ENCODE assay signal across 8 mouse cellular contexts in genomic region chr9:51764921-51765416, GRCm38 (mm10). TPM values are rescaled to one million over a fixed set of nuclear protein-coding genes. Genes with fewer than 3 reads are reported as not detected.
DNase-seq lines count a peak whose midpoint lies in the region; ATAC-seq and TF ChIP-seq lines count a peak whose summit lies in the region.

TSS of gene Arhgap20 (plus strand) at chr9:51765337.

- H3K9ac ChIP-seq in hindbrain, embryonic 12.5 days, result peak within 1 kb of the TSS; percentile 74
- peak within 1 kb of the TSS; percentile 56 for H3K9ac ChIP-seq in lung, embryonic 15.5 days

- peak within 1 kb of the TSS; percentile 73 for H3K4me3 ChIP-seq in hindbrain, embryonic 12.5 days
- peak within 1 kb of the TSS; percentile 68 for H3K4me3 ChIP-seq in lung, embryonic 15.5 days
- H3K4me3 ChIP-seq in thymus, adult 2 months (ENCODE audit: control insufficient read depth, insufficient read depth, low read length), result peak within 1 kb of the TSS; percentile 51

- peaks cover 21% of the 10 kb centered on the region for H3K27me3 ChIP-seq in hindbrain, embryonic 12.5 days
- H3K27me3 ChIP-seq in lung, embryonic 15.5 days, result peaks cover 26% of the 10 kb centered on the region; the same call in 1 of the 2 replicates
- H3K27me3 ChIP-seq in thymus, adult 2 months (ENCODE audit: control insufficient read depth, insufficient read depth, low read length), result peaks cover 7% of the 10 kb centered on the region; the same call in 1 of the 2 replicates

- peak within 1 kb of the TSS; percentile 86 for H3K27ac ChIP-seq in hindbrain, embryonic 12.5 days
- H3K27ac ChIP-seq in lung, embryonic 15.5 days, result peak within 1 kb of the TSS; percentile 75
- no peak within 1 kb of the TSS for H3K27ac ChIP-seq in thymus, adult 2 months (ENCODE audit: control insufficient read depth, insufficient read depth, low read length)

- no peak for TF ChIP-seq POLR2A in thymus, adult 2 months (IDR thresholded peaks at IDR 0.05; ENCODE audit: control insufficient read depth, extremely low read depth, insufficient read depth, low read length, poor library complexity)

- H3K4me2 ChIP-seq in hindbrain, embryonic 12.5 days (replicated peaks), result peak within 1 kb of the TSS; percentile 80
- peak within 1 kb of the TSS; percentile 93 for H3K4me2 ChIP-seq in lung, embryonic 15.5 days

- peak; percentile 93 for ATAC-seq in hindbrain, embryonic 12.5 days (ENCODE audit: low FRiP score)
- ATAC-seq in lung, embryonic 15.5 days (ENCODE audit: borderline replicate concordance, extremely low read depth, low FRiP score, low TSS enrichment), result peak; percentile 94

- H3K36me3 ChIP-seq in hindbrain, embryonic 12.5 days, result no peaks in the 10 kb centered on the region
- no peaks in the 10 kb centered on the region for H3K36me3 ChIP-seq in lung, embryonic 15.5 days
- H3K36me3 ChIP-seq in thymus, adult 2 months (ENCODE audit: control insufficient read depth, insufficient read depth, low read length), result no peaks in the 10 kb centered on the region

- DNase-seq in NIH3T3 (ENCODE audit: low read depth), result peak; percentile 45
- DNase-seq in cerebellum, postnatal 10 days, result peak; percentile 94 to 96
- peak; percentile 83 to 85 for DNase-seq in frontal cortex, postnatal 14 days (ENCODE audit: low spot score in 2 of 2)
- peak; percentile 84 to 90 for DNase-seq in layer of hippocampus, postnatal 10 days (ENCODE audit: low spot score in 2 of 2)
- DNase-seq in ovary, postnatal 14 days (ENCODE audit: low spot score), result peak; percentile 56
- peak; percentile 77 for DNase-seq in thymus, adult 2 months

- peaks cover 18% of the 10 kb centered on the region for H3K4me1 ChIP-seq in hindbrain, embryonic 12.5 days
- peaks cover 22% of the 10 kb centered on the region for H3K4me1 ChIP-seq in lung, embryonic 15.5 days
- peaks cover 12% of the 10 kb centered on the region for H3K4me1 ChIP-seq in thymus, adult 2 months (replicated peaks; ENCODE audit: control insufficient read depth, insufficient read depth, low read length)

- WGBS in hindbrain, embryonic 12.5 days, result under 1% methylated on average over 62 of the region's 77 CpGs
- WGBS in lung, embryonic 15.5 days, result under 1% methylated on average over 65 of the region's 77 CpGs
- WGBS in thymus, adult 2 months, result under 1% methylated on average over 73 of the region's 77 CpGs

- no peaks in the 10 kb centered on the region for H3K9me3 ChIP-seq in hindbrain, embryonic 12.5 days (replicated peaks)
- no peaks in the 10 kb centered on the region for H3K9me3 ChIP-seq in lung, embryonic 15.5 days

- TF ChIP-seq CTCF in thymus, adult 2 months (IDR thresholded peaks at IDR 0.05; ENCODE audit: borderline replicate concordance, control insufficient read depth, extremely low read depth, insufficient read depth, low read length, poor library complexity), result no peak

RNA-seq across cellular contexts. Expression of gene Arhgap20, which starts in this region (rescaled TPM):
- polyA plus RNA-seq in hindbrain, embryonic 12.5 days (2016; fragmentation: Nextera tagmentation; extraction: Ambion mirVana), result 12.5 and 14.8 TPM in 2 replicates
- total RNA-seq in layer of hippocampus, postnatal 10 days (2021), result 10 to 100 TPM; 51.1 to 57.7 TPM
- 10.7 and 11.0 TPM in 2 replicates for polyA plus RNA-seq in lung, embryonic 15.5 days (2015; fragmentation: Nextera tagmentation; extraction: Ambion mirVana)
- 1.2 TPM in 2 replicates for polyA plus RNA-seq in thymus, adult 2 months (2012; rRNA removed)

Comparison
In these comparisons a context has a peak if more than half of its experiments do, and no peak if none do; other contexts are left out.
1. DNase-seq: peak in every context shown above with its lines; median percentile 95 in cerebellum, postnatal 10 days; 87 in layer of hippocampus, postnatal 10 days; 84 in frontal cortex, postnatal 14 days; 77 in thymus, adult 2 months; 56 in ovary, postnatal 14 days; 45 in NIH3T3.